Comparison of ENCODE assay signal across 11 mouse cellular contexts in genomic region chr4:139233146-139233495, GRCm38 (mm10). TPM values are rescaled to one million over a fixed set of nuclear protein-coding genes. Genes with fewer than 3 reads are reported as not detected.
A peak's percentile ranks its signal among the peaks of the same experiment; 100 is the strongest.
DNase-seq lines count a peak whose midpoint lies in the region; ATAC-seq lines count a peak whose summit lies in the region.
"Had no signal": no experiment of that assay in that cellular context is flagged by ENCODE, and none has a peak within 500 bp of the region (broad histone marks: within the 10 kb centered on the region; RNA-seq: fewer than 3 reads in every experiment).

No protein-coding gene starts in this region.

- ATAC-seq in heart, embryonic 11.5 days (replicated peaks; ENCODE audit: insufficient number of reproducible peaks, low FRiP score, low TSS enrichment): no peak
- ATAC-seq in megakaryocyte, adult 5-6 weeks (ENCODE audit: poor library complexity, severe bottlenecking): no peak
- no peak for ATAC-seq in heart, embryonic 15.5 days (replicated peaks; ENCODE audit: insufficient number of reproducible peaks, insufficient read depth, low FRiP score, low read depth)
- no peak for ATAC-seq in stomach, embryonic 16.5 days (ENCODE audit: insufficient read depth, low FRiP score)
- ATAC-seq: forebrain, embryonic 15.5 days had no signal

- WGBS in heart, embryonic 11.5 days (ENCODE audit: insufficient replicate concordance): 76% methylated on average over 7 of the region's 7 CpGs
- 64% methylated on average over 7 of the region's 7 CpGs for WGBS in heart, embryonic 15.5 days
- 82% methylated on average over 7 of the region's 7 CpGs for WGBS in stomach, embryonic 16.5 days

- no peak overlapping the region for H3K4me3 ChIP-seq in heart, embryonic 11.5 days (ENCODE audit: low read depth, low read length)
- peak overlapping the region; percentile 78 for H3K4me3 ChIP-seq in megakaryocyte, embryonic 14.5 days (replicated peaks)
- H3K4me3 ChIP-seq in heart, embryonic 15.5 days: no peak overlapping the region
- no peak overlapping the region for H3K4me3 ChIP-seq in stomach, embryonic 16.5 days (replicated peaks; ENCODE audit: low read length)
- H3K4me3 ChIP-seq: forebrain, embryonic 15.5 days; hindbrain, embryonic 12.5 days had no signal

- H3K4me1 ChIP-seq in heart, embryonic 11.5 days (ENCODE audit: control insufficient read depth, insufficient read depth, low read length): peaks cover 59% of the 10 kb centered on the region
- H3K4me1 ChIP-seq in megakaryocyte, embryonic 14.5 days: peaks cover 99% of the 10 kb centered on the region
- peaks cover 76% of the 10 kb centered on the region for H3K4me1 ChIP-seq in heart, embryonic 15.5 days (replicated peaks)
- H3K4me1 ChIP-seq in stomach, embryonic 16.5 days (ENCODE audit: control insufficient read depth, insufficient read depth, low read length): peaks cover 66% of the 10 kb centered on the region

- peak overlapping the region; percentile 52 for H3K27ac ChIP-seq in heart, embryonic 11.5 days (ENCODE audit: low read depth, low read length)
- H3K27ac ChIP-seq in heart, embryonic 15.5 days: peak overlapping the region; percentile 54
- peak overlapping the region; percentile 39; the same call in 1 of the 2 replicates for H3K27ac ChIP-seq in stomach, embryonic 16.5 days (ENCODE audit: low read length)
- H3K27ac ChIP-seq: forebrain, embryonic 15.5 days; hindbrain, embryonic 12.5 days had no signal

- no peak overlapping the region for H3K9ac ChIP-seq in heart, embryonic 11.5 days (ENCODE audit: low read depth, low read length)
- H3K9ac ChIP-seq in heart, embryonic 15.5 days: 0 out of 2 replicates have a peak overlapping the region, but pooled peaks have one; percentile 15
- H3K9ac ChIP-seq in stomach, embryonic 16.5 days (ENCODE audit: low read length): no peak overlapping the region
- H3K9ac ChIP-seq: forebrain, embryonic 15.5 days; hindbrain, embryonic 12.5 days had no signal

- intact Hi-C loops in heart, postnatal 25 days (cut with DNase I): no loop called here
- intact Hi-C loops in left cerebral cortex, postnatal 10 days (cut with DNase I): no loop called here

- H3K4me2 ChIP-seq in heart, embryonic 11.5 days: no peak overlapping the region
- H3K4me2 ChIP-seq in heart, embryonic 15.5 days: no peak overlapping the region
- no peak overlapping the region for H3K4me2 ChIP-seq in stomach, embryonic 16.5 days (ENCODE audit: low read depth, low read length)
- H3K4me2 ChIP-seq: forebrain, embryonic 15.5 days; hindbrain, embryonic 12.5 days had no signal

- no peaks in the 10 kb centered on the region; the same call in 1 of the 2 replicates for H3K36me3 ChIP-seq in heart, embryonic 11.5 days (ENCODE audit: control insufficient read depth, insufficient read depth, low read length)
- H3K36me3 ChIP-seq in megakaryocyte, embryonic 14.5 days (replicated peaks; ENCODE audit: low read length): peaks cover 97% of the 10 kb centered on the region
- no peaks in the 10 kb centered on the region for H3K36me3 ChIP-seq in heart, embryonic 15.5 days
- H3K36me3 ChIP-seq in stomach, embryonic 16.5 days (ENCODE audit: control insufficient read depth, insufficient read depth, low read length): no peaks in the 10 kb centered on the region
- H3K36me3 ChIP-seq: forebrain, embryonic 15.5 days had no signal

- H3K27me3 ChIP-seq in heart, embryonic 11.5 days (ENCODE audit: control insufficient read depth, insufficient read depth, low read length): no peaks in the 10 kb centered on the region
- H3K27me3 ChIP-seq in megakaryocyte, embryonic 14.5 days (replicated peaks): no peaks in the 10 kb centered on the region
- no peaks in the 10 kb centered on the region for H3K27me3 ChIP-seq in heart, embryonic 15.5 days
- no peaks in the 10 kb centered on the region for H3K27me3 ChIP-seq in stomach, embryonic 16.5 days (ENCODE audit: control insufficient read depth, insufficient read depth, low read length)
- H3K27me3 ChIP-seq: CH12.LX; forebrain, embryonic 15.5 days; hindbrain, embryonic 12.5 days had no signal

- no peak for DNase-seq in heart, postnatal 25 days (ENCODE audit: low spot score)
- no peak for DNase-seq in cerebellum, adult 11-12 months
- no peak for DNase-seq in left cerebral cortex, postnatal 10 days (ENCODE audit: extremely low spot score in 1 of 2, low spot score in 2 of 2)

- no peaks in the 10 kb centered on the region for H3K9me3 ChIP-seq in heart, embryonic 11.5 days (replicated peaks; ENCODE audit: control insufficient read depth, low read length)
- no peaks in the 10 kb centered on the region for H3K9me3 ChIP-seq in megakaryocyte, embryonic 14.5 days
- no peaks in the 10 kb centered on the region for H3K9me3 ChIP-seq in heart, embryonic 15.5 days (replicated peaks)
- no peaks in the 10 kb centered on the region for H3K9me3 ChIP-seq in stomach, embryonic 16.5 days (replicated peaks; ENCODE audit: control insufficient read depth, low read length)
- H3K9me3 ChIP-seq: forebrain, embryonic 15.5 days; hindbrain, embryonic 12.5 days had no signal

RNA-seq across cellular contexts. Expression of gene Capzb, which starts 40.4 kb away (rescaled TPM):
- polyA plus RNA-seq in heart, embryonic 11.5 days (2014; fragmentation: Nextera tagmentation; extraction: Ambion mirVana): 316 and 319 TPM in 2 replicates
- 100 to 1,000 TPM; 415 to 449 TPM for total RNA-seq in heart, postnatal 25 days (2021)
- polyA plus RNA-seq in megakaryocyte, embryonic 14.5 days (2012; ENCODE audit: insufficient read depth, low replicate concordance): 104 and 238 TPM in 2 replicates
- 683 and 689 TPM in 2 replicates for total RNA-seq in megakaryocyte, adult 5-6 weeks (2015)
- total RNA-seq in megakaryocyte, adult 5-6 weeks (2017): 251 and 275 TPM in 2 replicates
- polyA plus RNA-seq in heart, embryonic 15.5 days (2015; fragmentation: Nextera tagmentation; extraction: Ambion mirVana): 363 and 375 TPM in 2 replicates
- 421 and 434 TPM in 2 replicates for polyA plus RNA-seq in stomach, embryonic 16.5 days (2015; fragmentation: Nextera tagmentation; extraction: Ambion mirVana)
- total RNA-seq in left cerebral cortex, postnatal 10 days (2021): 100 to 1,000 TPM; 343 to 357 TPM
